Mouse (Mus musculus) limb, embryonic 13.5 days (tissue): ENCODE results near the gene Lgals7. TPM values are rescaled to one million over a fixed set of nuclear protein-coding genes. Genes with fewer than 3 reads are reported as not detected.

Experiments used
- ATAC-seq: fragments of 200-750 bp; cut with Nextera tagmentation; 2 replicates; pipeline ENCODE4 v1.8.0; 2017; ENCODE audit warnings: low read depth, moderate number of reproducible peaks, moderate TSS enrichment; ENCODE audit not compliant: low FRiP score
- H3K27ac ChIP-seq: fragments of 300-500 bp; sonication (generic); 2 replicates; pipeline ENCODE4 v1.5.1; 2015; ENCODE audit warnings: inconsistent platforms, mild to moderate bottlenecking, moderate library complexity
- H3K27me3 ChIP-seq: fragments of 300-500 bp; sonication (generic); 2 replicates; pipeline ENCODE4 v1.6.1; 2015; ENCODE audit warnings: mild to moderate bottlenecking, inconsistent platforms
- H3K36me3 ChIP-seq: fragments of 300-500 bp; sonication (generic); 2 replicates; pipeline ENCODE4 v1.6.1; 2015; ENCODE audit warnings: inconsistent platforms, mild to moderate bottlenecking, moderate library complexity
- H3K4me1 ChIP-seq: fragments of 300-500 bp; sonication (generic); 2 replicates; pipeline ENCODE4 v1.6.1; 2015; ENCODE audit warnings: inconsistent platforms
- H3K4me2 ChIP-seq: fragments of 300-500 bp; sonication (generic); replicated peaks from 2 replicates; pipeline ENCODE4 v1.6.1; 2015; ENCODE audit warnings: inconsistent platforms, mild to moderate bottlenecking, moderate library complexity
- H3K4me3 ChIP-seq: fragments of 300-500 bp; sonication (generic); 2 replicates; pipeline ENCODE4 v1.5.1; 2015; ENCODE audit warnings: moderate library complexity, mild to moderate bottlenecking, inconsistent platforms
- H3K9ac ChIP-seq: fragments of 300-500 bp; sonication (generic); 2 replicates; pipeline ENCODE4 v1.6.1; 2015; ENCODE audit warnings: mild to moderate bottlenecking, inconsistent platforms
- H3K9me3 ChIP-seq: fragments of 300-500 bp; sonication (generic); 2 replicates; pipeline ENCODE4 v1.6.1; 2016; ENCODE audit warnings: inconsistent platforms
- WGBS: fragments of 180-500 bp; shearing (Covaris S2); methylation state at CpG from one replicate; pipeline ENCODE4 v1.1.7; 2015; 5-methylcytosine and 5-hydroxymethylcytosine counted together
- polyA plus RNA-seq: library from polyadenylated mRNA; unstranded; fragments of >200 nt; fragmentation: Nextera tagmentation; extraction: Ambion mirVana; gene quantifications from 2 replicates; pipeline ENCODE4 v1.2.1, GENCODE M21; 2015

Lgals7 gene
- 7.6 and 10.3 TPM in 2 replicates for polyA plus RNA-seq

- Histone ChIP-seq H3K27me3 (no peaks in the 10 kb centered on the region), H3K4me2 (peak within 1 kb of the TSS; percentile 38), H3K9ac (no peak within 1 kb of the TSS; the same call in 1 of the 2 replicates), H3K9me3 (0 out of 2 replicates have a peak, but pooled peaks cover 4% of the 10 kb centered on the region), H3K4me1 (peaks cover 26% of the 10 kb centered on the region), H3K36me3 (no peaks in the 10 kb centered on the region), H3K4me3 (peak within 1 kb of the TSS; percentile 2; the same call in 1 of the 2 replicates), H3K27ac (0 out of 2 replicates have a peak within 1 kb of the TSS, but pooled peaks have one; percentile 44)
- WGBS, result 63% methylated on average over 6 of the region's 6 CpGs
- ATAC-seq, result no peak
Measured at GRCm38 (mm10) chr7:28863540-28863939, at the start of gene Lgals7. Gene Lgals7 (plus strand): TSS chr7:28863853.

GRCm38 (mm10) chr7:28814306-28815034, 49.2 kb upstream of the Lgals7 start:
- Histone ChIP-seq H3K27ac (no peak overlapping the region), H3K9ac (0 out of 2 replicates have a peak overlapping the region, but pooled peaks have one; percentile 25), H3K4me3 (no peak overlapping the region), H3K4me2 (no peak overlapping the region), H3K9me3 (no peaks in the 10 kb centered on the region), H3K27me3 (no peaks in the 10 kb centered on the region), H3K36me3 (peaks cover 76% of the 10 kb centered on the region), H3K4me1 (peaks cover 62% of the 10 kb centered on the region)
- WGBS, result 91% methylated on average over 5 of the region's 5 CpGs
- no peak for ATAC-seq

GRCm38 (mm10) chr7:28815230-28815629, 48.4 kb upstream of the Lgals7 start:
- Histone ChIP-seq H3K4me3 (no peak overlapping the region), H3K27ac (no peak overlapping the region), H3K36me3 (peaks cover 83% of the 10 kb centered on the region), H3K27me3 (no peaks in the 10 kb centered on the region), H3K9me3 (no peaks in the 10 kb centered on the region), H3K4me1 (peaks cover 63% of the 10 kb centered on the region), H3K9ac (0 out of 2 replicates have a peak overlapping the region, but pooled peaks have one; percentile 25), H3K4me2 (no peak overlapping the region)
- WGBS, result 94% methylated on average over 9 of the region's 9 CpGs
- no peak for ATAC-seq

GRCm38 (mm10) chr7:28816201-28816600, 47.5 kb upstream of the Lgals7 start:
- no peaks in the 10 kb centered on the region for H3K9me3 ChIP-seq
- H3K4me1 ChIP-seq, result peaks cover 64% of the 10 kb centered on the region
- H3K4me3 ChIP-seq, result no peak overlapping the region
- WGBS, result 91% methylated on average over 9 of the region's 9 CpGs
- H3K27me3 ChIP-seq, result no peaks in the 10 kb centered on the region
- H3K4me2 ChIP-seq, result no peak overlapping the region
- H3K9ac ChIP-seq, result 0 out of 2 replicates have a peak overlapping the region, but pooled peaks have one; percentile 1
- ATAC-seq, result no peak
- peaks cover 93% of the 10 kb centered on the region for H3K36me3 ChIP-seq
- no peak overlapping the region for H3K27ac ChIP-seq

- H3K4me2 ChIP-seq, result no peak overlapping the region
- H3K9ac ChIP-seq, result no peak overlapping the region
- H3K4me1 ChIP-seq, result peaks cover 63% of the 10 kb centered on the region
- no peak overlapping the region; the same call in 1 of the 2 replicates for H3K27ac ChIP-seq
- 91% methylated on average over 10 of the region's 10 CpGs for WGBS
- H3K9me3 ChIP-seq, result no peaks in the 10 kb centered on the region
- H3K36me3 ChIP-seq, result peaks cover 99% of the 10 kb centered on the region
- no peak overlapping the region for H3K4me3 ChIP-seq
- H3K27me3 ChIP-seq, result no peaks in the 10 kb centered on the region
- no peak for ATAC-seq
Measured at GRCm38 (mm10) chr7:28816920-28817319, 46.7 kb upstream of the Lgals7 start.

GRCm38 (mm10) chr7:28817524-28817923, 46.1 kb upstream of the Lgals7 start:
- ATAC-seq, result no peak
- peaks cover 99% of the 10 kb centered on the region for H3K36me3 ChIP-seq
- H3K9ac ChIP-seq, result no peak overlapping the region
- WGBS, result 78% methylated on average over 6 of the region's 6 CpGs
- H3K9me3 ChIP-seq, result no peaks in the 10 kb centered on the region
- peaks cover 57% of the 10 kb centered on the region for H3K4me1 ChIP-seq
- H3K4me2 ChIP-seq, result no peak overlapping the region
- H3K27ac ChIP-seq, result no peak overlapping the region
- H3K27me3 ChIP-seq, result no peaks in the 10 kb centered on the region
- no peak overlapping the region for H3K4me3 ChIP-seq

GRCm38 (mm10) chr7:28817957-28818356, 45.7 kb upstream of the Lgals7 start:
- H3K4me2 ChIP-seq, result no peak overlapping the region
- no peaks in the 10 kb centered on the region for H3K27me3 ChIP-seq
- no peak for ATAC-seq
- WGBS, result 77% methylated on average over 4 of the region's 4 CpGs
- H3K36me3 ChIP-seq, result peaks cover 99% of the 10 kb centered on the region
- H3K27ac ChIP-seq, result no peak overlapping the region
- peaks cover 52% of the 10 kb centered on the region for H3K4me1 ChIP-seq
- no peak overlapping the region for H3K4me3 ChIP-seq
- no peak overlapping the region for H3K9ac ChIP-seq
- no peaks in the 10 kb centered on the region for H3K9me3 ChIP-seq

GRCm38 (mm10) chr7:28818436-28818835, 45.2 kb upstream of the Lgals7 start:
- H3K4me1 ChIP-seq, result peaks cover 49% of the 10 kb centered on the region
- no peak overlapping the region for H3K9ac ChIP-seq

GRCm38 (mm10) chr7:28818861-28819452, 44.7 kb upstream of the Lgals7 start:
- no peaks in the 10 kb centered on the region for H3K9me3 ChIP-seq
- no peak for ATAC-seq
- WGBS, result 89% methylated on average over 4 of the region's 4 CpGs

More at GRCm38 (mm10) chr7:28818436-28818835, 45.2 kb upstream of the Lgals7 start:
- H3K27me3 ChIP-seq, result no peaks in the 10 kb centered on the region
- no peak overlapping the region for H3K4me2 ChIP-seq
- H3K9me3 ChIP-seq, result no peaks in the 10 kb centered on the region
- no peak for ATAC-seq
- peaks cover 98% of the 10 kb centered on the region for H3K36me3 ChIP-seq
- H3K4me3 ChIP-seq, result no peak overlapping the region
- 80% methylated on average over 18 of the region's 18 CpGs for WGBS
- H3K27ac ChIP-seq, result no peak overlapping the region

GRCm38 (mm10) chr7:28819571-28819970, 44.1 kb upstream of the Lgals7 start:
- WGBS, result 91% methylated on average over 4 of the region's 4 CpGs
- H3K4me3 ChIP-seq, result no peak overlapping the region
- no peak overlapping the region for H3K4me2 ChIP-seq
- H3K27ac ChIP-seq, result no peak overlapping the region
- no peak overlapping the region for H3K9ac ChIP-seq
- peaks cover 46% of the 10 kb centered on the region for H3K4me1 ChIP-seq
- ATAC-seq, result no peak
- peaks cover 87% of the 10 kb centered on the region for H3K36me3 ChIP-seq
- no peaks in the 10 kb centered on the region for H3K9me3 ChIP-seq
- no peaks in the 10 kb centered on the region for H3K27me3 ChIP-seq

More at GRCm38 (mm10) chr7:28818861-28819452, 44.7 kb upstream of the Lgals7 start:
- no peak overlapping the region for H3K4me3 ChIP-seq
- no peaks in the 10 kb centered on the region for H3K27me3 ChIP-seq
- H3K36me3 ChIP-seq, result peaks cover 93% of the 10 kb centered on the region
- H3K4me2 ChIP-seq, result no peak overlapping the region
- H3K9ac ChIP-seq, result no peak overlapping the region
- H3K4me1 ChIP-seq, result peaks cover 48% of the 10 kb centered on the region
- H3K27ac ChIP-seq, result no peak overlapping the region

GRCm38 (mm10) chr7:28820358-28821260, 43.0 kb upstream of the Lgals7 start:
- 81% methylated on average over 12 of the region's 12 CpGs for WGBS
- Histone ChIP-seq H3K9me3 (no peaks in the 10 kb centered on the region), H3K36me3 (peaks cover 77% of the 10 kb centered on the region), H3K9ac (no peak overlapping the region; the same call in 1 of the 2 replicates), H3K4me2 (no peak overlapping the region), H3K4me1 (peaks cover 40% of the 10 kb centered on the region), H3K4me3 (no peak overlapping the region), H3K27me3 (no peaks in the 10 kb centered on the region), H3K27ac (no peak overlapping the region)
- ATAC-seq, result no peak
